Mouse (Mus musculus): ENCODE data around the gene Snap25. TPM values are rescaled to one million over a fixed set of nuclear protein-coding genes. Genes with fewer than 3 reads are reported as not detected.

Snap25 gene
- total RNA-seq, 2 experiments from 2014 or later, result not detected

DNA sequence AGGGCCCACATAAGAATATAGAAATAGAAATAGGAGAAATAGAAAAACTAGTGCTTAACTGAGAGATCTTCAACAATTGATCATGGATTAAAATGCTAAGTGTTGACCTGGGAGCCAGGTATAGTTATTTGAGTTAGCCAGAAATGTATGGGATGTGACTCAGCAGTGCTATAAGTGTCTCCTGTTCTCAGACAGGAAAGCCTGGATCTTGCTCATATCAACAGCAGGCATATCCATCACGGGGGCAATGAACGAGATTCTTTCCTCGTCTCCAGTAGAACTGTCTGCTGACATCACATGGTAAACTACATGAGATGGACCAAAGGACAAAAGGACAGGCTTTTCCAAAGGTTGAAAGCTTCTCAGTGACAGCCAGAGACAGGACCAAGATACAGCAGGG lies 88.8 kb downstream of the Snap25 start:
- no peak for ATAC-seq (replicated peaks; ENCODE audit: low FRiP score, poor library complexity, severe bottlenecking)

DNA sequence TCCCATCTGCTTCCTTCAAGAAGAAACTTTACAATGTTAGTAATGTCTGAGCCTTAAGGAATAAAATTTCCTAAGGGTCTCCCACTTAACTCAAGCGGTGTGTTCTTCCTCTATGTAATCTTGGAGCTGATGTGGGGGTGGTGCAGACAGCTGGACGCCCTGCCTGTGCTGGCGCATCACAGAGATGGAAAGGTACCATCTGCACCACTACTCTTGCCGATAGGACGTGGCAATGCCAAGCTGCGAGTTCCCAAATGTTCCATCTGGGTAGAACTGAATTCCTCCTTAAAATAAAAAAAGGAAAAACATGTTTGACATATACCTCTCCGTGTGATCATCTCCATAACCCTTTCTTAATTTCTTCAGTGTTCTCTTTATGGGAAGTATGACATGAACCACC lies 89.9 kb downstream of the Snap25 start:
- ATAC-seq (replicated peaks; ENCODE audit: low FRiP score, poor library complexity, severe bottlenecking), result no peak

GRCm38 (mm10) chr2:136807992-136808726 lies 94.9 kb downstream of the Snap25 start:
- no peak for ATAC-seq (replicated peaks; ENCODE audit: low FRiP score, poor library complexity, severe bottlenecking)

DNA sequence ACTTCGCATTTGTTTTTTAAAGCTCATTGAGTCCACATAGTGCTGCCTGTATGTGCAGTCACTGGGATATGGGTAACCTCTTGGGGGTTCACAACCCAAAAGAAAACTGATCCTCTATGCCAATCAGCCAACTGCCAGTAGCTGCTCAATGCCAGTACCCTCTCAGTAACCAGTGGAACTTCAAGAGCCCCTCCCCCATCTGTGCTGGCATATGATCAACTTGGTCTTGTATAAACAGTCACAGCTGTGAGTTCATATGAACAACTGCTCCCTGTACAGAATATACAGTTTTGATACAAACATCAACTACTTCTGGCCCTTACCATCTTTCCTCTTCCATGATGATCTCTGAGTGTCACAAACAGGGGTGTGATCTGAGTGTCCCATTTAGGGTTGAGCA lies 98.1 kb downstream of the Snap25 start:
- ATAC-seq (replicated peaks; ENCODE audit: low FRiP score, poor library complexity, severe bottlenecking), result no peak

- ATAC-seq (replicated peaks; ENCODE audit: low FRiP score, poor library complexity, severe bottlenecking), result no peak
Observed at GRCm38 (mm10) chr2:136816717-136817400, 103.6 kb downstream of the Snap25 start.

DNA sequence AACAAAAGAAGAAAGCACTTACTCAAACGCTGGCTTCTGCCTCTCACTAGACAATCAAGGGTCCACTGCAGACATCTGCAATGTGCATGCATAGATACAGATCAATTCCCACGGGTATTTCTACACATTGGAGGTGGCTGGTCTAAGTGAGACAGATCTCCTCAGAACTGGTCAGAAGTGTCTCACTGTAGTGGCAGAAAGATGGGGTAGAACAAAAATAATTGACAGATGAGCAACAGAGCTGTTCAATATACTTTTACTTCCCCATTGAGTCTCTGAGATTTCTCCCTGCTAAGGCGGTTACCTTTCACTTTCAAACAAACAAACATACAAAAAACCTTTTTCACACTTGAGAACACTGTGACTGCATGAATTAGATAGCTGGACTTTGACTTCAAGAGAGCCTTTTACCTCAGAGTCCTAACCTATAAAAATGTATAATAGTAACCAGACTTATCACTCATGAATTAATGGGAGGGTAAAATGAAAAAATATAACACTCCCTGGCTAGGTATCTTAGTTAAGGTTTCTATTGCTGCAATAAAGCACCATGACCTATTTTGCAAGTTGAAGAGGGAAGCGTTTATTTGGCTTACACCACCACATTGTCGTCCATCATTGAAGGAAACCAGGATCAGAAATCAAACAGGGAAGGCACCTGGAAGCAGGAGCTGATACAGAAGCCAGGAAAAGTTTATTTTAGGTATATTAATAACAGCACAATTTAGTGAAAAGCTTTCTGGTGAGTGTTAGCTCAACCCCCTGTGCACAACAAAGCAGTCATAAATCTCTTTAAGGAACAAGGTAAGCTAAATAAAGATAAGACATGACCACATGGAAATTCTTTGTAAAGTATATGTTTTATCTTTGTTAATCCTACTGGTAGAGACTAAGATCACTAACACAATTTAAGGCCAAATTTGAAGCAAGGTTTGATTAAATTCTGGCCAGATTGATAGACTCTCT lies 110.8 kb downstream of the Snap25 start:
- no peak for ATAC-seq (replicated peaks; ENCODE audit: low FRiP score, poor library complexity, severe bottlenecking)

- no peak for ATAC-seq (replicated peaks; ENCODE audit: low FRiP score, poor library complexity, severe bottlenecking)
Observed at GRCm38 (mm10) chr2:136827612-136828011, 114.4 kb downstream of the Snap25 start.

Other genes with a start within 250 kb of the Snap25 start
- not detected in 2 replicates for gene Ankef1, start 211.5 kb upstream of the Snap25 start, total RNA-seq (2015; ENCODE audit: low replicate concordance)
- not detected in 2 replicates for gene Ankef1, start 211.5 kb upstream of the Snap25 start, total RNA-seq (2017; ENCODE audit: low replicate concordance)
- gene AL731706.2, start 172.2 kb downstream of the Snap25 start, total RNA-seq (2015; ENCODE audit: low replicate concordance), result not detected in 2 replicates
- gene AL731706.2, start 172.2 kb downstream of the Snap25 start, total RNA-seq (2017; ENCODE audit: low replicate concordance), result 11.9 TPM in 1 of 2 replicates, not detected in the other
- gene Slx4ip, start 177.8 kb downstream of the Snap25 start, total RNA-seq (2015; ENCODE audit: low replicate concordance), result 11.9 and 15.5 TPM in 2 replicates
- gene Slx4ip, start 177.8 kb downstream of the Snap25 start, total RNA-seq (2017; ENCODE audit: low replicate concordance), result 7.9 and 13.2 TPM in 2 replicates
- gene AL731706.1, start 177.9 kb downstream of the Snap25 start, total RNA-seq (2015; ENCODE audit: low replicate concordance), result not detected in 2 replicates
- not detected in 2 replicates for gene AL731706.1, start 177.9 kb downstream of the Snap25 start, total RNA-seq (2017; ENCODE audit: low replicate concordance)
- 12.2 and 15.1 TPM in 2 replicates for gene Mkks, start 177.9 kb downstream of the Snap25 start, total RNA-seq (2015; ENCODE audit: low replicate concordance)
- gene Mkks, start 177.9 kb downstream of the Snap25 start, total RNA-seq (2017; ENCODE audit: low replicate concordance), result 3.9 and 4.6 TPM in 2 replicates